Mouse (Mus musculus): ENCODE measurements at regions not wholly inside any gene's neighbourhood (a gene's known extent, or its start where the extent isn't known, plus 50 kb on each side); places are given as distances from the start of the nearest gene placed in this dataset.

DNA sequence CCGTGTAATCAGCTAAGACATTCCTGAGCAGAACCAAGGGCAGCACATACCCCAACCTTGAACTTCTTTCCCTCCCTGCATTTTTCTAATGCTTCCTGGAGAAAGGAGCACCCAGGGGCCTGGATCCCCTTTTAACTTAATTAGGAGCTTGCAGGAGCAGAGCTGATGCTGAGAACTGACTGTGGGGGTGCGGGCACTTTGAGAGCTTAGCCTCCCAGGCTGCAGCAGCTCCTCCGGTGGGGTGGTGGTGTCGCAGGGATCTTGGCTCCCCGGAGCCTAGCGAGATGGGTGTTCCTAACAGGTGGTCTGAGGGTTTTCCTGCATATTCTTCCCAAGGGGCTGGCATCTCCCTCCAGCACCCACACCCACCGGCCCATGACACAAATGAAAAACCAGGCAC lies 289.4 kb downstream of the Mycn start:
- TF ChIP-seq CTCF (IDR thresholded peaks at IDR 0.05; ENCODE audit: control insufficient read depth, insufficient read depth, low read length) (no peak), POLR2A (IDR thresholded peaks at IDR 0.05; ENCODE audit: borderline replicate concordance, control insufficient read depth, low read depth, low read length) (no peak)
